Mouse (Mus musculus): ENCODE data around the gene Pex16.

- no peak for TF ChIP-seq POLR2A (IDR thresholded peaks at IDR 0.05; ENCODE audit: borderline replicate concordance, control insufficient read depth, low read depth, low read length)
- TF ChIP-seq CTCF (IDR thresholded peaks at IDR 0.05; ENCODE audit: control insufficient read depth, insufficient read depth, low read length) = no peak
Measured at GRCm38 (mm10) chr2:92361795-92362194, 12.7 kb upstream of the Pex16 start.
